Mouse (Mus musculus) bone marrow macrophage, adult 2 months (primary cell): ENCODE data around the gene Vamp8. TPM values are rescaled to one million over a fixed set of nuclear protein-coding genes. Genes with fewer than 3 reads are reported as not detected.

Source experiments
- H3K27ac ChIP-seq: 2 replicates; pipeline ENCODE4 v1.5.1; 2012; ENCODE audit warnings: low read depth, low read length; ENCODE audit not compliant: insufficient read depth
- H3K4me1 ChIP-seq: 2 replicates; pipeline ENCODE4 v1.6.1; 2012; ENCODE audit warnings: low read length; ENCODE audit not compliant: control insufficient read depth, insufficient read depth
- H3K4me3 ChIP-seq: 2 replicates; pipeline ENCODE4 v1.5.1; 2012; ENCODE audit warnings: mild to moderate bottlenecking, low read length, moderate library complexity; ENCODE audit not compliant: insufficient read depth
- CTCF ChIP-seq: IDR thresholded peaks from 2 replicates; pipeline ENCODE4 v1.5.1; 2012; ENCODE audit warnings: low read depth, mild to moderate bottlenecking, low read length, moderate library complexity
- POLR2A ChIP-seq: IDR thresholded peaks from 2 replicates; pipeline ENCODE4 v1.6.1; 2012; ENCODE audit warnings: mild to moderate bottlenecking, low read depth, low read length, borderline replicate concordance
- polyA plus RNA-seq: library from polyadenylated mRNA; stranded (reverse); fragments of >200 nt; gene quantifications from 2 replicates; pipeline ENCODE4 v1.2.4, GENCODE M21; 2012; ENCODE audit not compliant: missing spikeins, insufficient read depth, insufficient read length

Gene Vamp8
- polyA plus RNA-seq, 1 experiment = 348 TPM

- no peak for TF ChIP-seq CTCF
- peaks cover 10% of the 10 kb centered on the region for H3K4me1 ChIP-seq
- no peak overlapping the region for H3K4me3 ChIP-seq
- H3K27ac ChIP-seq = no peak overlapping the region
Observed at GRCm38 (mm10) chr6:72364985-72365384, 25.5 kb downstream of the Vamp8 start.

DNA sequence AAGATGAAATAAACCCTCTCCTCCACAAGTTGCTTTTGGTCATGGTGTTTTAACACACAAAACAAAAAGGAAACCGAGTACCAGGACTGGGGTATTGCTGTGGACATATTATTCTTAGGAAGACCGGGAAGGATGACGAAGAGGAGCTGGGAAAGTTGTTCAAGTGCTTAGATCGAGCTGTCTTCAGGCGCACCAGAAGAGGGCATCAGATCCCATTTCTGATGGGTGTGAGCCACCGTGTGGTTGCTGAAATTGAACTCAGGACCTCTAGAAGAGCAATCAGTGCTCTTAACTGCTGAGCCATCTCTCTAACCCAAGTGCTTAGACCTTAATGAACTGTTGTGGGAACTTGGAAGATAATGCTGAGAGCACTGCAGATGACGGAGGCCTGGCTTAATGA lies 26.5 kb downstream of the Vamp8 start:
- Histone ChIP-seq H3K4me3 (no peak overlapping the region), H3K4me1 (peaks cover 10% of the 10 kb centered on the region), H3K27ac (no peak overlapping the region)
- no peak for TF ChIP-seq CTCF

GRCm38 (mm10) chr6:72362132-72363028 lies 28.1 kb downstream of the Vamp8 start:
- TF ChIP-seq CTCF (peak; percentile 65), POLR2A (0 out of 2 replicates have a peak, but pooled peaks have one; percentile 69)

GRCm38 (mm10) chr6:72361121-72361551 lies 29.4 kb downstream of the Vamp8 start:
- no peak overlapping the region for H3K27ac ChIP-seq
- no peak for TF ChIP-seq CTCF
- no peak for TF ChIP-seq POLR2A
- peak overlapping the region; percentile 91 for H3K4me3 ChIP-seq
- H3K4me1 ChIP-seq = peaks cover 5% of the 10 kb centered on the region

More at GRCm38 (mm10) chr6:72362132-72363028, 28.1 kb downstream of the Vamp8 start:
- peaks cover 10% of the 10 kb centered on the region for H3K4me1 ChIP-seq
- peak overlapping the region; percentile 91 for H3K4me3 ChIP-seq
- H3K27ac ChIP-seq = peak overlapping the region; percentile 64

- no peak overlapping the region for H3K4me3 ChIP-seq
- H3K27ac ChIP-seq = no peak overlapping the region
- peaks cover 5% of the 10 kb centered on the region for H3K4me1 ChIP-seq
- TF ChIP-seq POLR2A (no peak), CTCF (no peak)
Observed at GRCm38 (mm10) chr6:72360599-72360935, 29.9 kb downstream of the Vamp8 start.

DNA sequence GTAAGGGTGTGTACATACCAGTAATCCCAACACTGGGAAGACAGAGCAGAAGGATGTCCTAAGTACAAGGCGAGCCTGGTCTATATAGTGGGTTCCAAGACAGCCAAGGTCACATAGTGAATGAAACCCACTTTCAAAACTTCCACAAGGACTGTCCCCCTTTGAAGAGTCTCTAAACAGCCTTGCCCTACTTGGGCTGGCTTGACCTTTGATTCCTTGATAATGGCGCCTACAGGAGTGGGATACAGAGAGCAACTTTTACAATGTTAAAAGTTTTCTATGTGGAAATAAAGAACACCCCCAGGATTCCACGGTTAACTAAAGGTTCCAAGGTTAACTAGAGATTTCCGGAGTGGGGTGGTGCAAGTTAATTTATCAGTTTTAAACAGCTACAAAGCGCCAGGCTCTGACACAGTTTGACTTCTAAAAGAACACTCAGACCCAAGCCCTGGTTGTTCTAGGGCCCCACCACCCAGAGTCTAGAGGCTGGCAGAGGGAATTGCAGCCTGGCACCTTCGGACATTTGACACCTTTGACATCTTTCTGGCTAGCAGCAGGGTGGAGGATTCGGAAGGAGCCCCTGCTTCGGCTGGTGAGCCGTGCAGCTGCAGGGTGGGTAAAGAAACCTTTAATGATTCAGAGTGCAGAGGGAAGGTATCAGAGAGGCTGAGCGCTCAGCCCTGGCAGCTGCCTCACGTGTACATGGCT lies 30.5 kb downstream of the Vamp8 start:
- no peak overlapping the region for H3K27ac ChIP-seq
- H3K4me1 ChIP-seq = peaks cover 5% of the 10 kb centered on the region
- no peak for TF ChIP-seq CTCF
- TF ChIP-seq POLR2A = no peak
- no peak overlapping the region for H3K4me3 ChIP-seq

DNA sequence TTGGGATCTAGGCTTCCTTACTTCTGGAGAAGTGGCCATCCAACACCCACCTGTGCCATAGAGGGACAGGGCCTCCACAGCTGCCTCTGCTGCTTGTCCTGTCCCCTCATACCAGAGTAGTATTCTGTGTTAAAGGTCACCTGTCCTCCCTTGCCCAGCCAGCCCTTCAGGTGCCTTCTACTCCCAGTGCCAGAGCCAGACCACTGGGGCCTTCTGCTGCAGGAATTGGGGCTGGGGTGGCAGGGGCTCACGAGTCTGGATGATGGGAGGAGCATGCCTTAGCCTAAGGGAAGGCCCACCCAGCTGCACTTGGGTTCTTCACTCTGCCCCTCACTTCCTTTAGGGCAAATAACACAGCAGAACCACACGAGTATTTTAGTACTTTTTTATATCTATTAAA lies 31.2 kb downstream of the Vamp8 start:
- TF ChIP-seq CTCF (no peak), POLR2A (no peak)
- H3K4me1 ChIP-seq = peaks cover 10% of the 10 kb centered on the region
- H3K27ac ChIP-seq = no peak overlapping the region
- no peak overlapping the region for H3K4me3 ChIP-seq

- TF ChIP-seq CTCF (no peak), POLR2A (no peak)
- Histone ChIP-seq H3K4me1 (peaks cover 11% of the 10 kb centered on the region), H3K27ac (no peak overlapping the region), H3K4me3 (no peak overlapping the region)
Observed at GRCm38 (mm10) chr6:72358086-72358764, 32.3 kb downstream of the Vamp8 start.

DNA sequence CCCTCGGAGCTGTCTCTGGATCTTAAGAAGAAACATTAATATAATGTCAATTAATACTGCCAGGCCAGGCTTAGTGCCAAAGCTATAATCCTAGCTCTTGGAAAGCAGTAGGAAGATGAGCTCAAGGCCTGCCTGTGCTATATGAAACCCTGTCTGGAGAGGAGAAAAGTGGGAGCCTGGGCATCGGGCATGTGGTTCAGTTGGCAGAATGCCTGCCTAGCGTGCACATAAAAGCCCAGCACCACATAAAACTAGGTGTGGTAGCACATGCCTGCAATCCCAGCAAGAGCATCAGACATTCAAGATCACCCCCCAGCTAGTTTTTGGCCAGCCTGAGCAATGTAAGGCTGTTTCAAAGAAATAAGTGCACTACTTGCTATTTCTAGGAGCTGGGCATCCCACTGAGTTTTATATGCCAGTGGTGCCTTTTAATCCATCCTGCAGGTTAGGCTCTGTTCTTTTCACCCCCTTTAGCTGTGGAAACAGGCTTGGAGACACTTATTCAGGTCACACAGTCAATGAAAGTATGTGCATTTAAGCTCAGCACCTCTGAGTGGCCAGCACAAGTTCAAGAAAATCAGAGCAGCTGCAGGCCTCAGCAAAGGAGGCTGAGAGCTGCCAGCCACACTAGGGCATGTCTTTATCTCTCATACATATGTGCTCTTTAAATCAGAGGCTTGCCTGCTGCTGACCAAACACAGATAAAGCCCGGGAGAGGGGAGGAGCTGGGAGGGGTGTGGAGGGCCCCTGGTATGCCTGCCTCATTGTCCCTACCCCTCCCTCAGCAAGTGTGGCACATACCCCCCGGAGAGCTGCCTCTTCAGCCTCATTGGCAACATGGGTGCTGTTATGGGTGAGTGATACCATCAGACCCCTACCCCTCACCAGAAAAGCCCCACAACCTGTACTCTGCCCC lies 33.1 kb downstream of the Vamp8 start:
- TF ChIP-seq POLR2A (no peak), CTCF (no peak)
- Histone ChIP-seq H3K4me3 (no peak overlapping the region), H3K4me1 (peaks cover 18% of the 10 kb centered on the region), H3K27ac (no peak overlapping the region)

DNA sequence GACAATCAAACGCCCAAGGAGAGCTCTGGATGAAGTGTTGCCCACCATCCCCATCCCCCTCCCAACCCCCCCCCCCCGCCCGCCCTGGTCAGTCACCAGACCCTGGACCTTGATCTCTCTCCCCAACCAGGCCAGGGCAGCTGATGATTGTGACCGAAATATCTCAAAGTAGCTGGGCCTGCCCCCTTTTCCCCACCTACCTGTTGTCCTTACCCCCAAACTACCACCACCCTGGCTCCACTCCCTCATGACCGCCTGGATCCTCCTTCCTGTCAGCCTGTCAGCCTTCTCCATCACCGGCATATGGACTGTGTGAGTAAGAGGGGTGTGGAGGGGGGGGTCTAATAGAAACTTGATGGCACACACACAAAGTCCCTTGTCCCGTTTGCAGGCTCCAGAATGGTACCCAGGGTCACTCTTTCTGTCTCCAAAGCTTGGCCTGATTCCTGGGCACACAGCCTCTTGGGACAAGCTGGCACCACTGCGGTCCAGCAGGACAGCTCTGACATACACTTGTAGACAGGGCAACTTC lies 34.4 kb downstream of the Vamp8 start:
- no peak for TF ChIP-seq POLR2A
- TF ChIP-seq CTCF = no peak
- Histone ChIP-seq H3K4me3 (peak overlapping the region; percentile 65; the same call in 1 of the 2 replicates), H3K4me1 (peaks cover 17% of the 10 kb centered on the region), H3K27ac (no peak overlapping the region)
